ENCODE assay signal across 10 mouse cellular contexts in the genomic region with DNA sequence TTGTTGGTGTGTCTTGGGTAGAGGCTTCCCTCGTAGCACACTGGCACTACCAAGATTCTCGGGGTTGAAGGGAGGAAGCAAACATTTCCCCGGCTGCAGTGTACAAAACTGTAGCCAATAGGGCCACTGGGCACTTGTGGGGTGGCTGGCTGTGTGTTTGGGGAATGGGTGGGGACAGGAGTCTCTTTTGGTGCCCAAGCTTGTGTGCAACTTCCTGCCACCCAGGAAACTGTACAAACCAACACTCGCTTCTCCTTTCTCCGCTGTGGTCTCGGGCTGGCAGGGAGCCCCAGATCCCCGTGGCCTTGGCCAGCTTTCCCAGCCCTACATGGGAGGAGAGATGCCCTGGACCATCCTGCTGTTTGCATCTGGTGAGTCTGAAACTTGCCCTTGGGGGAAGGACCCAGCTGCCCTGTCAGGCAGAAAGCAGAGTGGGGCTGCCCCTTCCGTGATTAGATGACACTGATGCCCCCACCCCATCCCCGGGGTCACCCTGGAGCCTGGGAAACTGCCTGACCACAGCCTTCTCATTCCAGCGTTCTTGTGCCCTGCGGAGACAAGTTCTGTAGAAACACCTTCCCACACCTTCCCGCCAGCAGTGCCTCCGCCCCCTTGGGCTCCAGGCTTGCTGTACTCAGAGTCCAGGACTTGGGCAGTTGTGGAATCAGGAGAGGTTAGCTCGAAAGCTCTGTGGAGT. TPM values are rescaled to one million over a fixed set of nuclear protein-coding genes. Genes with fewer than 3 reads are reported as not detected.
A peak's percentile ranks its signal among the peaks of the same experiment; 100 is the strongest.
DNase-seq lines count a peak whose midpoint lies in the region; ATAC-seq lines count a peak whose summit lies in the region.
"Had no signal": no experiment of that assay in that cellular context is flagged by ENCODE, and none has a peak within 500 bp of the region (broad histone marks: within the 10 kb centered on the region; RNA-seq: fewer than 3 reads in every experiment).

A gene (plus strand): TSS at position 240 of the 697 bp plus-strand sequence.

- no peaks in the 10 kb centered on the region for H3K27me3 ChIP-seq in kidney, embryonic 15.5 days
- no peaks in the 10 kb centered on the region for H3K27me3 ChIP-seq in embryonic facial prominence, embryonic 15.5 days
- H3K27me3 ChIP-seq in lung, embryonic 15.5 days: no peaks in the 10 kb centered on the region
- H3K27me3 ChIP-seq in stomach, embryonic 14.5 days (ENCODE audit: control insufficient read depth, insufficient read depth, low read length): no peaks in the 10 kb centered on the region
- H3K27me3 ChIP-seq: midbrain, embryonic 12.5 days; Patski had no signal

- no peak within 1 kb of the TSS for H3K4me2 ChIP-seq in kidney, embryonic 15.5 days
- no peak within 1 kb of the TSS for H3K4me2 ChIP-seq in embryonic facial prominence, embryonic 15.5 days (replicated peaks)
- peak within 1 kb of the TSS; percentile 1; the same call in 1 of the 2 replicates for H3K4me2 ChIP-seq in lung, embryonic 15.5 days
- H3K4me2 ChIP-seq in stomach, embryonic 14.5 days (replicated peaks; ENCODE audit: low read depth, low read length): no peak within 1 kb of the TSS
- H3K4me2 ChIP-seq: midbrain, embryonic 12.5 days had no signal

- H3K36me3 ChIP-seq in kidney, embryonic 15.5 days: no peaks in the 10 kb centered on the region
- 0 out of 2 replicates have a peak, but pooled peaks cover 3% of the 10 kb centered on the region for H3K36me3 ChIP-seq in embryonic facial prominence, embryonic 15.5 days
- H3K36me3 ChIP-seq in lung, embryonic 15.5 days: no peaks in the 10 kb centered on the region
- H3K36me3 ChIP-seq in stomach, embryonic 14.5 days (ENCODE audit: control insufficient read depth, insufficient read depth, low read length): no peaks in the 10 kb centered on the region

- intact Hi-C loops in left cerebral cortex, postnatal 25 days (cut with DNase I): no loop called here

- DNase-seq in kidney, adult 8-10 months: no peak
- no peak for DNase-seq in left cerebral cortex, postnatal 25 days (ENCODE audit: low spot score in 2 of 2)
- no peak for DNase-seq in cerebellum, adult 8-10 months
- no peak for DNase-seq in Muller cell, postnatal 12 days (ENCODE audit: inconsistent ontology term)

- 0 out of 2 replicates have a peak within 1 kb of the TSS, but pooled peaks have one; percentile 17 for H3K9ac ChIP-seq in kidney, embryonic 15.5 days
- H3K9ac ChIP-seq in embryonic facial prominence, embryonic 15.5 days: no peak within 1 kb of the TSS
- no peak within 1 kb of the TSS for H3K9ac ChIP-seq in lung, embryonic 15.5 days
- H3K9ac ChIP-seq in stomach, embryonic 14.5 days (replicated peaks; ENCODE audit: low read depth, low read length): no peak within 1 kb of the TSS
- H3K9ac ChIP-seq: midbrain, embryonic 12.5 days had no signal

- H3K4me1 ChIP-seq in kidney, embryonic 15.5 days: 0 out of 2 replicates have a peak, but pooled peaks cover 6% of the 10 kb centered on the region
- H3K4me1 ChIP-seq in embryonic facial prominence, embryonic 15.5 days: peaks cover 8% of the 10 kb centered on the region; the same call in 1 of the 2 replicates
- no peaks in the 10 kb centered on the region for H3K4me1 ChIP-seq in lung, embryonic 15.5 days
- no peaks in the 10 kb centered on the region for H3K4me1 ChIP-seq in stomach, embryonic 14.5 days (ENCODE audit: control insufficient read depth, insufficient read depth, low read length)
- H3K4me1 ChIP-seq: midbrain, embryonic 12.5 days had no signal

- H3K9me3 ChIP-seq in kidney, embryonic 15.5 days (replicated peaks): no peaks in the 10 kb centered on the region
- no peaks in the 10 kb centered on the region for H3K9me3 ChIP-seq in embryonic facial prominence, embryonic 15.5 days (replicated peaks)
- H3K9me3 ChIP-seq in lung, embryonic 15.5 days: no peaks in the 10 kb centered on the region
- H3K9me3 ChIP-seq in stomach, embryonic 14.5 days (ENCODE audit: control insufficient read depth, low read depth, low read length): no peaks in the 10 kb centered on the region
- H3K9me3 ChIP-seq: midbrain, embryonic 12.5 days had no signal

- 65% methylated on average over 14 of the region's 14 CpGs for WGBS in kidney, embryonic 15.5 days
- 53% methylated on average over 14 of the region's 14 CpGs for WGBS in embryonic facial prominence, embryonic 15.5 days
- WGBS in lung, embryonic 15.5 days: 48% methylated on average over 14 of the region's 14 CpGs
- 54% methylated on average over 14 of the region's 14 CpGs for WGBS in stomach, embryonic 14.5 days

- no peak within 1 kb of the TSS for H3K4me3 ChIP-seq in kidney, embryonic 15.5 days (replicated peaks)
- H3K4me3 ChIP-seq in embryonic facial prominence, embryonic 15.5 days (replicated peaks): no peak within 1 kb of the TSS
- no peak within 1 kb of the TSS for H3K4me3 ChIP-seq in lung, embryonic 15.5 days
- no peak within 1 kb of the TSS for H3K4me3 ChIP-seq in stomach, embryonic 14.5 days (ENCODE audit: low read depth, low read length)
- H3K4me3 ChIP-seq: midbrain, embryonic 12.5 days had no signal

- no peak for ATAC-seq in kidney, embryonic 15.5 days (replicated peaks; ENCODE audit: low FRiP score)
- ATAC-seq in embryonic facial prominence, embryonic 15.5 days (ENCODE audit: insufficient number of reproducible peaks, low FRiP score, low TSS enrichment, low read depth): no peak
- ATAC-seq in lung, embryonic 15.5 days (ENCODE audit: borderline replicate concordance, extremely low read depth, low FRiP score, low TSS enrichment): no peak
- no peak for ATAC-seq in stomach, embryonic 14.5 days (ENCODE audit: insufficient number of reproducible peaks, insufficient read depth, low FRiP score, low read depth)
- ATAC-seq: Patski had no signal

- 0 out of 2 replicates have a peak within 1 kb of the TSS, but pooled peaks have one; percentile 27 for H3K27ac ChIP-seq in kidney, embryonic 15.5 days
- 0 out of 2 replicates have a peak within 1 kb of the TSS, but pooled peaks have one; percentile 39 for H3K27ac ChIP-seq in embryonic facial prominence, embryonic 15.5 days (replicated peaks)
- H3K27ac ChIP-seq in lung, embryonic 15.5 days: no peak within 1 kb of the TSS
- H3K27ac ChIP-seq in stomach, embryonic 14.5 days (ENCODE audit: low read length): peak within 1 kb of the TSS; percentile 21; the same call in 1 of the 2 replicates
- H3K27ac ChIP-seq: midbrain, embryonic 12.5 days had no signal

RNA-seq across cellular contexts. Expression of the gene that starts here (rescaled TPM):
- polyA plus RNA-seq in kidney, embryonic 15.5 days (2015; fragmentation: Nextera tagmentation; extraction: Ambion mirVana): 2.9 and 5.2 TPM in 2 replicates
- 5.1 and 6.9 TPM in 2 replicates for polyA plus RNA-seq in embryonic facial prominence, embryonic 15.5 days (2015; fragmentation: Nextera tagmentation; extraction: Ambion mirVana)
- polyA plus RNA-seq in lung, embryonic 15.5 days (2015; fragmentation: Nextera tagmentation; extraction: Ambion mirVana): 3.2 and 3.9 TPM in 2 replicates
- polyA plus RNA-seq in stomach, embryonic 14.5 days (2014; fragmentation: Nextera tagmentation; extraction: Ambion mirVana): 5.9 and 6.0 TPM in 2 replicates
- under 1 TPM; 0.30 to 0.66 TPM for total RNA-seq in left cerebral cortex, postnatal 25 days (2021)
- polyA plus RNA-seq: Patski had no signal
